Mouse (Mus musculus) B cell, adult 2 months (primary cell): ENCODE measurements around the gene Snap91.

Source experiments
- DNase-seq, 2 experiments: peaks; one replicate each; pipeline ENCODE4 v3.0.0; 2022

Gene Snap91

GRCm38 (mm10) chr9:86880113-86880972, at the start of gene Snap91:
Snap91 (minus strand) TSS chr9:86880654.
- DNase-seq: no peak

- DNase-seq: no peak
Measured at GRCm38 (mm10) chr9:86926519-86926918, 46.1 kb upstream of the Snap91 start.

GRCm38 (mm10) chr9:86925688-86926087, 45.2 kb upstream of the Snap91 start:
- DNase-seq: no peak

- no peak for DNase-seq
Measured at GRCm38 (mm10) chr9:86922430-86922829, 42.0 kb upstream of the Snap91 start.

- DNase-seq: no peak
Measured at GRCm38 (mm10) chr9:86916543-86916942, 36.1 kb upstream of the Snap91 start.

- DNase-seq: no peak
Measured at GRCm38 (mm10) chr9:86899502-86900199, 19.2 kb upstream of the Snap91 start.

GRCm38 (mm10) chr9:86879216-86880112, 990 bp downstream of the Snap91 start:
- DNase-seq: no peak

- DNase-seq: no peak
Measured at GRCm38 (mm10) chr9:86878716-86879115, 1.7 kb downstream of the Snap91 start.

- DNase-seq: no peak
Measured at GRCm38 (mm10) chr9:86873681-86874080, 6.8 kb downstream of the Snap91 start.

- DNase-seq: no peak
Measured at GRCm38 (mm10) chr9:86869586-86870338, 10.7 kb downstream of the Snap91 start.

- no peak for DNase-seq
Measured at GRCm38 (mm10) chr9:86858101-86858500, 22.4 kb downstream of the Snap91 start.

- no peak for DNase-seq
Measured at GRCm38 (mm10) chr9:86857626-86858025, 22.8 kb downstream of the Snap91 start.

GRCm38 (mm10) chr9:86852861-86853260, 27.6 kb downstream of the Snap91 start:
- DNase-seq: no peak

- DNase-seq: no peak
Measured at GRCm38 (mm10) chr9:86851689-86852088, 28.8 kb downstream of the Snap91 start.

- DNase-seq: no peak
Measured at GRCm38 (mm10) chr9:86850452-86851207, 29.8 kb downstream of the Snap91 start.

GRCm38 (mm10) chr9:86843747-86844353, 36.6 kb downstream of the Snap91 start:
- no peak for DNase-seq

GRCm38 (mm10) chr9:86829792-86830191, 50.7 kb downstream of the Snap91 start:
- no peak for DNase-seq

GRCm38 (mm10) chr9:86829034-86829433, 51.4 kb downstream of the Snap91 start:
- no peak for DNase-seq

GRCm38 (mm10) chr9:86819366-86819765, 61.1 kb downstream of the Snap91 start:
- no peak for DNase-seq

- DNase-seq: no peak
Measured at GRCm38 (mm10) chr9:86817673-86818072, 62.8 kb downstream of the Snap91 start.

- DNase-seq: no peak
Measured at GRCm38 (mm10) chr9:86814340-86814739, 66.1 kb downstream of the Snap91 start.
